Mouse (Mus musculus): ENCODE measurements at regions not wholly inside any gene's neighbourhood (a gene's known extent, or its start where the extent isn't known, plus 50 kb on each side); places are given as distances from the start of the nearest gene placed in this dataset.
A peak's percentile ranks its signal among the peaks of the same experiment; 100 is the strongest.

DNA sequence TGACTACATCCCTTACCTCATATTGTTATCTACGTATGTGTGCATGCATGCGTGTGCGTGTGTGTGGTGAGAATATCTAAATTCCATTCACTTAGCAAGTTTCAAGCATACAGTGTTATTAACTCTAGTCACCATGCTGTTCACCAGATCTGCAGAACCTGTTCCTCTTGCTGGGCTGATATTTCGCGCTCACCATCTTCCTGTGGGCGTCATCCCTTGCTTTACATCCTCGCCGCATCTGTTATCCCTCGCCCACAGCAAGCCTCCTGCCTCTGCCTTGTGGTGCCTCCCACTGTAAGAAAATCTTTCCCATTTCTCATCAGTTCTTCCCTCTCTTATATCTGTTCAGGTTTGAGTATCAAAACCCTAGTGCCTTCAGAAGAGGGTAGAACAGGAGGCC, 124.4 kb upstream of the Atp2b1 start:
- no peaks in the 10 kb centered on the region for H3K9me3 ChIP-seq (ENCODE audit: control insufficient read depth, low read length)
- H3K4me1 ChIP-seq (replicated peaks; ENCODE audit: control insufficient read depth, insufficient read depth, low read length): no peaks in the 10 kb centered on the region
- no peak overlapping the region for H3K4me3 ChIP-seq (replicated peaks; ENCODE audit: low read length)
- no peaks in the 10 kb centered on the region for H3K36me3 ChIP-seq (replicated peaks; ENCODE audit: control insufficient read depth, insufficient read depth)
- 93% methylated on average over 9 of the region's 9 CpGs for WGBS
- H3K27me3 ChIP-seq (ENCODE audit: control insufficient read depth, insufficient read depth, low read length): no peaks in the 10 kb centered on the region
- H3K9ac ChIP-seq: no peak overlapping the region
- no peak for ATAC-seq (ENCODE audit: low FRiP score)
- DNase-seq (ENCODE audit: low spot score): no peak
- no peak overlapping the region for H3K27ac ChIP-seq
- no peak overlapping the region for H3K4me2 ChIP-seq (replicated peaks)

- WGBS: 98% methylated on average over 3 of the region's 3 CpGs
- no peak for ATAC-seq (ENCODE audit: low FRiP score)
Measured at GRCm38 (mm10) chr10:98790456-98790855, 123.8 kb upstream of the Atp2b1 start.

GRCm38 (mm10) chr10:98792019-98792741, 122.0 kb upstream of the Atp2b1 start:
- Histone ChIP-seq H3K4me3 (replicated peaks; ENCODE audit: low read length) (no peak overlapping the region), H3K9me3 (ENCODE audit: control insufficient read depth, low read length) (no peaks in the 10 kb centered on the region), H3K4me1 (replicated peaks; ENCODE audit: control insufficient read depth, insufficient read depth, low read length) (no peaks in the 10 kb centered on the region), H3K4me2 (replicated peaks) (no peak overlapping the region), H3K36me3 (replicated peaks; ENCODE audit: control insufficient read depth, insufficient read depth) (no peaks in the 10 kb centered on the region), H3K27me3 (ENCODE audit: control insufficient read depth, insufficient read depth, low read length) (no peaks in the 10 kb centered on the region), H3K27ac (no peak overlapping the region), H3K9ac (no peak overlapping the region)
- ATAC-seq (ENCODE audit: low FRiP score) (no peak), DNase-seq (ENCODE audit: low spot score) (no peak)
- WGBS: 88% methylated on average over 4 of the region's 4 CpGs

More at GRCm38 (mm10) chr10:98790456-98790855, 123.8 kb upstream of the Atp2b1 start:
- Histone ChIP-seq H3K27me3 (ENCODE audit: control insufficient read depth, insufficient read depth, low read length) (no peaks in the 10 kb centered on the region), H3K4me2 (replicated peaks) (no peak overlapping the region), H3K36me3 (replicated peaks; ENCODE audit: control insufficient read depth, insufficient read depth) (no peaks in the 10 kb centered on the region), H3K4me3 (replicated peaks; ENCODE audit: low read length) (no peak overlapping the region), H3K4me1 (replicated peaks; ENCODE audit: control insufficient read depth, insufficient read depth, low read length) (no peaks in the 10 kb centered on the region), H3K27ac (no peak overlapping the region), H3K9ac (no peak overlapping the region), H3K9me3 (ENCODE audit: control insufficient read depth, low read length) (no peaks in the 10 kb centered on the region)
- no peak for DNase-seq (ENCODE audit: low spot score)

DNA sequence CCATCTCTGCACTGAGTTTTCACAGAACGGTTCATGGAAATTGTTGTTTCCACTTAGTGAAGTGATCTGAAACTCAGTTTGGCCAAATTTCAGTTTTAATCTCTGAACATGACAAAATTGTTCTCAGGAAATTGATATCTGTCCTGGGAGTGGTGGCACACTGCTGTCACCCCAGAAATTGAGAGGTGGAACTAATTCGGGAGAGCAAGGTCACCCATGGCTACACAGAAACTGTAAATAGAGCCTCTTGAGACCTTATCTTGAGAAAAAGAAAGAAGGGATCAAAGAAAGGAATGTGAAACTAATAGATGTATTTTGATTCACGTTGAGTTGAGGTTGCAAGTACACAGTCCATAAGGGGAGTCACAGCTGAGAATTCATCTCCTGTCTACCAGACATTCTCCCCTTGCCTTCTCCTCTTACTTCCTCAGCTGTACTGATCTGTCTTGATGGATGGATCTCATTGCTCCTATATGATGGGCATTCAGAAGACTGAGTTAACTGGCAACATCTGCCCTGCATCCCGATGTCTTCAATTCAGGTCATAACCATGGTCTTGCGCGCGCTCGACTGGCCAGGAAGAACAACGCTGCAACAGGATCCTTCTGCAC, 120.2 kb upstream of the Atp2b1 start:
- Histone ChIP-seq H3K4me1 (replicated peaks; ENCODE audit: control insufficient read depth, insufficient read depth, low read length) (no peaks in the 10 kb centered on the region), H3K27me3 (ENCODE audit: control insufficient read depth, insufficient read depth, low read length) (no peaks in the 10 kb centered on the region), H3K9me3 (ENCODE audit: control insufficient read depth, low read length) (no peaks in the 10 kb centered on the region), H3K4me3 (replicated peaks; ENCODE audit: low read length) (no peak overlapping the region), H3K4me2 (replicated peaks) (no peak overlapping the region), H3K27ac (no peak overlapping the region), H3K36me3 (replicated peaks; ENCODE audit: control insufficient read depth, insufficient read depth) (no peaks in the 10 kb centered on the region), H3K9ac (no peak overlapping the region)
- 92% methylated on average over 9 of the region's 9 CpGs for WGBS
- DNase-seq (ENCODE audit: low spot score) (no peak), ATAC-seq (ENCODE audit: low FRiP score) (no peak)

DNA sequence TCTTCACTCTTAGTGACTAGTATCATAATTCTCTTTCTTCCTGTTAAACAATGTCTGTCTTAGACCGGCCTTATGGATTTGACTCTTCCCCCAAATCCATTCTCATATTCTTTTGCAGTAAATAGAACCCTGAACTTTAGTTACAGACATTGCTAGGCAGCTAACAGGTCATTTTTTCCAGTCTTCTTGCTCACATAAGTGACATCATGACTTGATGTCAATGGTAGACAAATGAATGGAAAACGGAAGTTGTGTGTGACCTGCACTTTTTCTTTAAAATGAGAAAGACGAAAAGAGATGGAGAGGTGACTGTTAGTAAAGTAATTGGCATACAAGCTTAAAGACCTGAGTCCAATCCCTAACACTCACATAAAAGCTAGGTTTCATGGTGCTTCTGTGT, 118.2 kb upstream of the Atp2b1 start:
- H3K4me3 ChIP-seq (replicated peaks; ENCODE audit: low read length): no peak overlapping the region
- no peak overlapping the region for H3K27ac ChIP-seq
- no peak overlapping the region for H3K4me2 ChIP-seq (replicated peaks)
- H3K4me1 ChIP-seq (replicated peaks; ENCODE audit: control insufficient read depth, insufficient read depth, low read length): no peaks in the 10 kb centered on the region
- H3K36me3 ChIP-seq (replicated peaks; ENCODE audit: control insufficient read depth, insufficient read depth): no peaks in the 10 kb centered on the region
- H3K9ac ChIP-seq: no peak overlapping the region
- no peaks in the 10 kb centered on the region for H3K9me3 ChIP-seq (ENCODE audit: control insufficient read depth, low read length)
- WGBS: 90% methylated on average over 3 of the region's 3 CpGs
- H3K27me3 ChIP-seq (ENCODE audit: control insufficient read depth, insufficient read depth, low read length): no peaks in the 10 kb centered on the region
- no peak for DNase-seq (ENCODE audit: low spot score)
- ATAC-seq (ENCODE audit: low FRiP score): no peak

DNA sequence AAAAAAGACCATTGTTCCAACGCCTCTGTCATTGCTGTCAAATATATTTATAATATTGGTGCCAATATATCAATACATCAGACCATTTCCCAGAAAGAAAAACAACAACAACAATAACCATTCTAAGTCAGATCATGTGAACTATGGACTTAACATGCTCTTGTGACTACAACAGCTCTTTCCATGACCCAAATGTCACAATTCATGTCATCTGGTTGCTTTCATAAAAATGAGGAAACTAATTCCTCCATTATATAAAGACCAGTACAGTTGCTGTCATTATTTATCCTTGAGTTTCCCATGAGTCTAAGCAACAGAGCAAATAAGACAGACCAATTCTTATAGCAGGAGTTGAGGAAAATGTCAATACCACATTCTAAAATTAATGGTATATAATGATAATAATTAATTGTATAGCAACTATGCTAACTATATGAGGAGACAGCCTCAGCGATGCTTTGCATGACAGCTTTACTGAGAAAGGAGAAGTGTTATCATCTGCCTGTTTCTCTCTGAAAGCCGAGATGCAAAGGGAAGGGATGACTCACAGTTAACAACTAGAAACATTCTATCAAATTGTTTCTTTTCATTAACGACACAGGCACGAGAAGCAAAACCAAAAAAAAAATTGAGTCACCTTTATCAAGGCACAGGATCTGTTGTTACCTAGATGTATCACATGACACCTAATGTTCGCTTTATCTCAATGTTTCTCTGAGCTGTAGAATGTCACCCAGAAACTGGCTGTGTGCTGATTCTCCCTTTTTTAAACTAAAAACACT, 115.4 kb upstream of the Atp2b1 start:
- WGBS: 91% methylated on average over 6 of the region's 6 CpGs
- no peak for ATAC-seq (ENCODE audit: low FRiP score)
- H3K36me3 ChIP-seq (replicated peaks; ENCODE audit: control insufficient read depth, insufficient read depth): no peaks in the 10 kb centered on the region
- H3K9me3 ChIP-seq (ENCODE audit: control insufficient read depth, low read length): no peaks in the 10 kb centered on the region
- H3K4me2 ChIP-seq (replicated peaks): no peak overlapping the region
- H3K27me3 ChIP-seq (ENCODE audit: control insufficient read depth, insufficient read depth, low read length): no peaks in the 10 kb centered on the region
- H3K4me1 ChIP-seq (replicated peaks; ENCODE audit: control insufficient read depth, insufficient read depth, low read length): no peaks in the 10 kb centered on the region
- no peak overlapping the region for H3K9ac ChIP-seq
- no peak for DNase-seq (ENCODE audit: low spot score)
- H3K27ac ChIP-seq: no peak overlapping the region
- no peak overlapping the region for H3K4me3 ChIP-seq (replicated peaks; ENCODE audit: low read length)

GRCm38 (mm10) chr10:98799830-98800229, 114.4 kb upstream of the Atp2b1 start:
- Histone ChIP-seq H3K9ac (no peak overlapping the region), H3K27me3 (ENCODE audit: control insufficient read depth, insufficient read depth, low read length) (no peaks in the 10 kb centered on the region), H3K36me3 (replicated peaks; ENCODE audit: control insufficient read depth, insufficient read depth) (no peaks in the 10 kb centered on the region), H3K27ac (no peak overlapping the region), H3K4me2 (replicated peaks) (no peak overlapping the region), H3K4me3 (replicated peaks; ENCODE audit: low read length) (no peak overlapping the region), H3K9me3 (ENCODE audit: control insufficient read depth, low read length) (no peaks in the 10 kb centered on the region), H3K4me1 (replicated peaks; ENCODE audit: control insufficient read depth, insufficient read depth, low read length) (no peaks in the 10 kb centered on the region)
- DNase-seq (ENCODE audit: low spot score) (no peak), ATAC-seq (ENCODE audit: low FRiP score) (no peak)
- WGBS: 88% methylated on average over 3 of the region's 3 CpGs

GRCm38 (mm10) chr10:98800949-98801348, 113.3 kb upstream of the Atp2b1 start:
- Histone ChIP-seq H3K9me3 (ENCODE audit: control insufficient read depth, low read length) (no peaks in the 10 kb centered on the region), H3K4me3 (replicated peaks; ENCODE audit: low read length) (no peak overlapping the region), H3K4me1 (replicated peaks; ENCODE audit: control insufficient read depth, insufficient read depth, low read length) (no peaks in the 10 kb centered on the region), H3K27me3 (ENCODE audit: control insufficient read depth, insufficient read depth, low read length) (no peaks in the 10 kb centered on the region), H3K27ac (no peak overlapping the region), H3K36me3 (replicated peaks; ENCODE audit: control insufficient read depth, insufficient read depth) (no peaks in the 10 kb centered on the region), H3K4me2 (replicated peaks) (peak overlapping the region; percentile 30), H3K9ac (no peak overlapping the region)
- no peak for DNase-seq (ENCODE audit: low spot score)
- no peak for ATAC-seq (ENCODE audit: low FRiP score)
- WGBS: 24% methylated on average over 8 of the region's 8 CpGs

DNA sequence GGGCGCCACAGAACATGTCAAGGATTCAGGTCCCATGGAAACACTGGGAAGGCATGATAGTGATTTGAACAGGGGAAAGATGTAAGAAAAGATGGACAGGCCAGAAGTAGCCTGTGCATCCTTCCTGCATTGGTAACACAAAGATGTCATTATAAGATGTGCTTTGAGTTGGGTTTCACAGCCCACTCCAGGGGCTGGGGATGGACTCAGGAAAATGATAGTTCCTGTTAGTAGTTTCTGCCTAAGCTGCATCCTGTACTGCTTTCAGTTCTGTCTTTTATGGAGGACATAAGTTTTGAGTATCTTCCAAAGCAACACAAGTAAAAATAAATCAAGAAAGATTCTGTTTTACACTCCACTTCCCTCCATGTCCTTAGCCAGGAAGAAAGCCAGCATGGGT, 109.2 kb upstream of the Atp2b1 start:
- Histone ChIP-seq H3K27me3 (ENCODE audit: control insufficient read depth, insufficient read depth, low read length) (no peaks in the 10 kb centered on the region), H3K27ac (no peak overlapping the region), H3K9ac (no peak overlapping the region), H3K9me3 (ENCODE audit: control insufficient read depth, low read length) (no peaks in the 10 kb centered on the region), H3K4me2 (replicated peaks) (no peak overlapping the region), H3K4me1 (replicated peaks; ENCODE audit: control insufficient read depth, insufficient read depth, low read length) (no peaks in the 10 kb centered on the region), H3K4me3 (replicated peaks; ENCODE audit: low read length) (no peak overlapping the region), H3K36me3 (replicated peaks; ENCODE audit: control insufficient read depth, insufficient read depth) (no peaks in the 10 kb centered on the region)
- DNase-seq (ENCODE audit: low spot score) (no peak), ATAC-seq (ENCODE audit: low FRiP score) (no peak)
- WGBS: 94% methylated on average over 1 of the region's 1 CpGs
